Mouse (Mus musculus) heart, embryonic 16.5 days (tissue): Measurements from ENCODE around the gene Mrgprb4. TPM values are rescaled to one million over a fixed set of nuclear protein-coding genes. Genes with fewer than 3 reads are reported as not detected.

Source experiments
- ATAC-seq: fragments of 200-750 bp; cut with Nextera tagmentation; replicated peaks from 2 replicates; pipeline ENCODE4 v1.8.0; 2017; ENCODE audit warnings: moderate number of reproducible peaks; ENCODE audit not compliant: insufficient read depth, low FRiP score; ENCODE audit errors: extremely low read depth
- H3K27ac ChIP-seq: fragments of 300-500 bp; sonication (generic); 2 replicates; pipeline ENCODE4 v1.5.1; 2014; ENCODE audit warnings: mild to moderate bottlenecking, low read length, control low read depth, moderate library complexity
- H3K27me3 ChIP-seq: fragments of 300-500 bp; sonication (generic); 2 replicates; pipeline ENCODE4 v1.6.1; 2014; ENCODE audit warnings: low read length, mixed read lengths; ENCODE audit not compliant: control insufficient read depth, insufficient read depth
- H3K36me3 ChIP-seq: fragments of 300-500 bp; sonication (generic); 2 replicates; pipeline ENCODE4 v1.6.1; 2014; ENCODE audit not compliant: control insufficient read depth, insufficient read depth
- H3K4me1 ChIP-seq: fragments of 300-500 bp; sonication (generic); 2 replicates; pipeline ENCODE4 v1.6.1; 2014; ENCODE audit warnings: low read length, mixed read lengths; ENCODE audit not compliant: control insufficient read depth, insufficient read depth
- H3K4me2 ChIP-seq: fragments of 300-500 bp; sonication (generic); 2 replicates; pipeline ENCODE4 v1.6.1; 2014; ENCODE audit warnings: low read depth, mild to moderate bottlenecking, control low read depth, low read length
- H3K4me3 ChIP-seq: fragments of 300-500 bp; sonication (generic); 2 replicates; pipeline ENCODE4 v1.5.1; 2014; ENCODE audit warnings: mild to moderate bottlenecking, control low read depth, low read length
- H3K9ac ChIP-seq: fragments of 300-500 bp; sonication (generic); 2 replicates; pipeline ENCODE4 v1.6.1; 2014; ENCODE audit warnings: low read length, control low read depth
- H3K9me3 ChIP-seq: fragments of 300-500 bp; sonication (generic); replicated peaks from 2 replicates; pipeline ENCODE4 v1.6.1; 2016; ENCODE audit warnings: low read length; ENCODE audit not compliant: control insufficient read depth
- WGBS: fragments of 180-500 bp; shearing (Covaris S2); extraction: QIAGEN DNeasy Blood & Tissue Kit; methylation state at CpG from one replicate; pipeline ENCODE4 v1.1.7; 2014; 5-methylcytosine and 5-hydroxymethylcytosine counted together
- polyA plus RNA-seq: library from polyadenylated mRNA; unstranded; fragments of >200 nt; fragmentation: Nextera tagmentation; extraction: Ambion mirVana; gene quantifications from 2 replicates; pipeline ENCODE4 v1.2.1, GENCODE M21; 2015

Mrgprb4 gene
- not detected in 2 replicates for polyA plus RNA-seq

DNA sequence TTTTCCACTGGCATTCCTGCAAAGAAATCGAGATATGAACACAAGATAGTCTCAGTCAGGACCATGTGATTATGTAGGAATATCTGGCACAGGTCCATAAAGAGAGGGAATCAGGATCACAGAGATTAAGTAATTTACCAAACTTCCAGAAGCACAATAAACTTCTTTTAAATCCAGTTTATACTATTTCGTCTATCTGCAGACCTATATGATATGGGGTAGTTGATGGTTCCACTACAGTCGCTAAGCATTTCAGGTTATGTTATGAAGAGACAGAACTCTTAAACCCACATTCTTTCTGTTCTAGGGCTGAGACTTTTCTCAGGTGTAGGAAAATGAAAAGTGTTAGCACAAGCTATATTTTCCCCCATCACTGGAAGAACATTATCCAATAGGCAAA lies at the start of gene Mrgprb4:
Gene Mrgprb4 (minus strand): TSS at position 101 of the 400 bp plus-strand sequence.
- H3K27ac ChIP-seq: no peak within 1 kb of the TSS

DNA sequence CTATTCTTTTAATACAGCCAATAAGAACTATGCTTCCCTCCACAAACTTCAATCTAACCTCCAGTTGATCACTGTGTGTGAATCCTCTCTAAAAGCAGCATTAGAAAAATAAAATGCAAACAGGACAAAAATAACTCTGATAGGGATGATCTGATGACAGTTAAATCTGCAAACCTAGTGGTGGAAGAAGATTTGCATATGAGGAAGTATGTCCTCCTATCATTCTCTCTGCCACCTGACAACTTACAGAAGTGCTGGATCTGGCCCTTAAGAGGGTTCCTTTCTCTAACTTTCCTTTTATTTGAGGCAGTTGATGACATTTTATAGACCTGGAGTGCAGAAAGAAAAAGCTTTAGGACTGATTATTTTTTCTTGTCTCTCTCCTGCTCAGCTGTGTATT lies 27.0 kb upstream of the Mrgprb4 start:
- H3K9me3 ChIP-seq: peaks cover 3% of the 10 kb centered on the region; the same call in 1 of the 2 replicates
- no peak overlapping the region for H3K4me3 ChIP-seq
- no peaks in the 10 kb centered on the region for H3K36me3 ChIP-seq
- ATAC-seq: no peak
- H3K27ac ChIP-seq: no peak overlapping the region
- H3K4me2 ChIP-seq: no peak overlapping the region
- no peak overlapping the region for H3K9ac ChIP-seq
- H3K4me1 ChIP-seq: no peaks in the 10 kb centered on the region
- no peaks in the 10 kb centered on the region for H3K27me3 ChIP-seq

More for the DNA sequence above, at the start of gene Mrgprb4:
- no peaks in the 10 kb centered on the region for H3K36me3 ChIP-seq
- no peak within 1 kb of the TSS for H3K4me3 ChIP-seq
- no peak within 1 kb of the TSS for H3K9ac ChIP-seq
- no peak for ATAC-seq
- H3K27me3 ChIP-seq: no peaks in the 10 kb centered on the region
- WGBS: 80% methylated on average over 3 of the region's 3 CpGs
- peaks cover 2% of the 10 kb centered on the region; the same call in 1 of the 2 replicates for H3K9me3 ChIP-seq
- no peaks in the 10 kb centered on the region for H3K4me1 ChIP-seq
- no peak within 1 kb of the TSS for H3K4me2 ChIP-seq

DNA sequence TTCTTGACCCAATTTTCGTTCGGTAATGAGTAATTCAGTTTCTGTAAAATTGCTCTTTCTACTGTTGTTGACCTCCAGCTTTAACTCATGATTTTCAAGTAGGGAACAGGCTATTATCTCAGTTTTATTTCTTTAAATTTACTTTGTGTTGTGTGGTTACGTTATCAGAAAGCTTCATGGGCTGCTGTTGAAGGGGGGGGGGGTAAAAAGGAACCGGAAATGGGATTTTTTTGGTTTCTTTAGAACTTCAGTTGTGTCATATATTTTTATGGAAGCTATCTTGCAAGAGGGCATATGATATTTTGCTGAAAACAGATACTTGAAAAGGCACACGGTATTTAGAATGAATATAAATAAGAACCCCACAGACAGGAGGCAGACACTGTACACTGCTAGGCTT lies 26.0 kb upstream of the Mrgprb4 start:
- no peaks in the 10 kb centered on the region for H3K27me3 ChIP-seq
- no peak for ATAC-seq
- no peak overlapping the region for H3K4me3 ChIP-seq
- no peak overlapping the region for H3K4me2 ChIP-seq
- H3K9me3 ChIP-seq: peaks cover 3% of the 10 kb centered on the region; the same call in 1 of the 2 replicates
- WGBS: 56% methylated on average over 5 of the region's 5 CpGs
- no peaks in the 10 kb centered on the region for H3K36me3 ChIP-seq
- H3K9ac ChIP-seq: no peak overlapping the region
- no peaks in the 10 kb centered on the region for H3K4me1 ChIP-seq
- no peak overlapping the region for H3K27ac ChIP-seq

DNA sequence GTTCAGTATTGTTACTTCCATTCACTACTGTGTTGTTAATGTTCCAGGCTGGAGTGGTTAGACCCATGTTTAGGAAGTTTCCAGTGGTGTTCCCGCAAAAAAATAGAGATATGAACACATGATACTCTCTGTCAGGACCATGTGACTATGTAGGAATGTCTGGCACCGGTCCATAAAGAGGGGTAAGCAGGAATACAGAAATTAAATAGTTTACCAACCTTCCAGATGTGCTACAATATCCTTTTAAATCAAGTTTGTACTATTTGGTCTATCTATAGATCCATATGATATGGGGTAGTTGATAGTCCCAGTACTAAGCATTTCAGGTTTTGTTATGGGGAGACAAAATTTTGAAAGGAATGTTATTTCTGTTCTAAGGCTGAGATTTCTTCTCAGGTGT lies 30.2 kb downstream of the Mrgprb4 start, which contains the start of gene Mrgprb5:
Gene Mrgprb5 (minus strand): TSS at position 101 of the 400 bp plus-strand sequence.
- H3K9ac ChIP-seq: no peak within 1 kb of the TSS
- no peaks in the 10 kb centered on the region for H3K27me3 ChIP-seq
- H3K4me2 ChIP-seq: no peak within 1 kb of the TSS
- ATAC-seq: no peak
- no peaks in the 10 kb centered on the region for H3K9me3 ChIP-seq
- H3K4me1 ChIP-seq: no peaks in the 10 kb centered on the region
- 61% methylated on average over 2 of the region's 2 CpGs for WGBS
- no peak within 1 kb of the TSS for H3K27ac ChIP-seq
- H3K36me3 ChIP-seq: no peaks in the 10 kb centered on the region
- no peak within 1 kb of the TSS for H3K4me3 ChIP-seq

DNA sequence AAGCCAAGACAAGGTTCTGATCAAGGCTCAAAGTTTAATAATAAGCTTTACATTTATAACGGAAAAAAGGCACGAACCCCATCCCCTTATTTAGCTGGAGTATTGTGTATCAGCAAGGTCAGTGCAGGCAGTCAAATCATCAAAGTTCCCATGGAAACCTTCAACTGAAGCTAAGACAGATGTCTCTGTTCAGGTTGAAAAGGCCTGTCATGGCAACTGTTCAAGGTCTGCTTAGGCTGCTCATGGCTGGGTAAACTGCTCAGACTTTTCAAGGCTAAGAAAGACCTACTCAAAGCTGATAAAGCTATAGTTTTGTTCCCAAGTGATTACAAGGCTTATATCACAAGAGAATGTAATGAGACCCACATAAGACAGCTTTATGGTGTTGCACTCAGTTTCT lies 31.6 kb downstream of the Mrgprb4 start:
- Histone ChIP-seq H3K9me3 (no peaks in the 10 kb centered on the region), H3K4me3 (no peak overlapping the region), H3K27ac (no peak overlapping the region), H3K27me3 (no peaks in the 10 kb centered on the region), H3K4me2 (no peak overlapping the region), H3K36me3 (no peaks in the 10 kb centered on the region), H3K4me1 (no peaks in the 10 kb centered on the region), H3K9ac (no peak overlapping the region)
- no peak for ATAC-seq
- 79% methylated on average over 2 of the region's 2 CpGs for WGBS

Other genes starting within 250 kb of the Mrgprb4 start
- not detected in 2 replicates for gene Mrgpra4, start 217.2 kb downstream of the Mrgprb4 start, polyA plus RNA-seq
- gene Mrgprx1, start 171.7 kb downstream of the Mrgprb4 start, polyA plus RNA-seq: not detected in 2 replicates
- not detected in 2 replicates for gene Mrgprb5, start 30.3 kb downstream of the Mrgprb4 start, polyA plus RNA-seq
- not detected in 2 replicates for gene Mrgprb8, start 189.2 kb upstream of the Mrgprb4 start, polyA plus RNA-seq